Mouse (Mus musculus) stomach, embryonic 15.5 days (tissue): ENCODE measurements around the gene Gm21312. TPM values are rescaled to one million over a fixed set of nuclear protein-coding genes. Genes with fewer than 3 reads are reported as not detected.

Experiments
- polyA plus RNA-seq: library from polyadenylated mRNA; unstranded; fragments of >200 nt; fragmentation: Nextera tagmentation; extraction: Ambion mirVana; gene quantifications from 2 replicates; pipeline ENCODE4 v1.2.1, GENCODE M21; 2015

Gene Gm21312
- polyA plus RNA-seq, 1 experiment from 2014 or later: not detected

Other genes with a start within 250 kb of the Gm21312 start
- gene Gm21293, start 34.0 kb upstream of the Gm21312 start, polyA plus RNA-seq: not detected in 2 replicates
- gene Gm6763, start 25.5 kb upstream of the Gm21312 start, polyA plus RNA-seq: not detected in 2 replicates
- not detected in 2 replicates for gene Gm8764, start 17.0 kb upstream of the Gm21312 start, polyA plus RNA-seq
- gene Gm21304, start 8.5 kb upstream of the Gm21312 start, polyA plus RNA-seq: not detected in 2 replicates
- not detected in 2 replicates for gene Gm20765, start 8.5 kb downstream of the Gm21312 start, polyA plus RNA-seq
- not detected in 2 replicates for gene Gm4340, start 17.0 kb downstream of the Gm21312 start, polyA plus RNA-seq